Mouse (Mus musculus) skeletal muscle tissue, adult 2 months (tissue): ENCODE results near the gene Fgl2.
A peak's percentile ranks its signal among the peaks of the same experiment; 100 is the strongest.

Experiments
- DNase-seq: peaks from one replicate; pipeline ENCODE4 v3.0.0-alpha.2; 2012; ENCODE audit warnings: low read depth, low spot score

Gene Fgl2

GRCm38 (mm10) chr5:21383392-21384251 lies 11.2 kb downstream of the Fgl2 start:
- no peak for DNase-seq

GRCm38 (mm10) chr5:21384252-21384960 lies 12.0 kb downstream of the Fgl2 start:
- DNase-seq: no peak

- DNase-seq: no peak
These were observed 12.5 kb downstream of the Fgl2 start for GRCm38 (mm10) chr5:21384976-21385375.

GRCm38 (mm10) chr5:21386432-21386831 lies 14.0 kb downstream of the Fgl2 start:
- no peak for DNase-seq

- DNase-seq: no peak
These were observed 14.9 kb downstream of the Fgl2 start for GRCm38 (mm10) chr5:21387340-21387739.

- no peak for DNase-seq
These were observed 16.4 kb downstream of the Fgl2 start for GRCm38 (mm10) chr5:21388855-21389254.

- no peak for DNase-seq
These were observed 19.4 kb downstream of the Fgl2 start for GRCm38 (mm10) chr5:21391616-21392384.

- no peak for DNase-seq
These were observed 22.1 kb downstream of the Fgl2 start for GRCm38 (mm10) chr5:21394562-21394961.

- DNase-seq: no peak
These were observed 22.9 kb downstream of the Fgl2 start for GRCm38 (mm10) chr5:21395205-21395840.

- DNase-seq: peak; percentile 43
These were observed 38.8 kb downstream of the Fgl2 start for GRCm38 (mm10) chr5:21411261-21411666.

GRCm38 (mm10) chr5:21412056-21412455 lies 39.6 kb downstream of the Fgl2 start:
- DNase-seq: no peak

- no peak for DNase-seq
These were observed 40.9 kb downstream of the Fgl2 start for GRCm38 (mm10) chr5:21413322-21413721.

GRCm38 (mm10) chr5:21414116-21414820 lies 41.8 kb downstream of the Fgl2 start:
- DNase-seq: no peak

GRCm38 (mm10) chr5:21418613-21419012 lies 46.2 kb downstream of the Fgl2 start:
- no peak for DNase-seq

- DNase-seq: peak; percentile 21
These were observed 48.2 kb downstream of the Fgl2 start for GRCm38 (mm10) chr5:21420609-21421008.

- DNase-seq: peak; percentile 95
These were observed 52.5 kb downstream of the Fgl2 start, which contains the start of the genes Ccdc146 and Fam185a for GRCm38 (mm10) chr5:21424614-21425602. Gene Ccdc146, minus strand, starts transcription at chr5:21424677. Gene Fam185a, plus strand, starts transcription at chr5:21424958.

GRCm38 (mm10) chr5:21426666-21427065 lies 54.2 kb downstream of the Fgl2 start:
- no peak for DNase-seq
